Mouse (Mus musculus) liver, embryonic 14.5 days (tissue): ENCODE results near the gene Fblim1. TPM values are rescaled to one million over a fixed set of nuclear protein-coding genes. Genes with fewer than 3 reads are reported as not detected.

Experiments
- ATAC-seq: fragments of 200-750 bp; cut with Nextera tagmentation; 2 replicates; pipeline ENCODE4 v1.8.0; 2017; ENCODE audit warnings: moderate number of reproducible peaks, mild to moderate bottlenecking, moderate library complexity; ENCODE audit not compliant: insufficient read depth
- DNase-seq, 3 experiments: peaks; one replicate each; pipeline ENCODE4 v3.0.0-alpha.2; 2012 to 2013; ENCODE audit warnings: low read depth in 3 of 3, low spot score in 3 of 3
- H3K27ac ChIP-seq: fragments of 300-500 bp; sonication (generic); 2 replicates; pipeline ENCODE4 v1.5.1; 2014; ENCODE audit warnings: moderate library complexity, mild to moderate bottlenecking, control low read depth, inconsistent platforms
- H3K27me3 ChIP-seq: fragments of 300-500 bp; sonication (generic); 2 replicates; pipeline ENCODE4 v1.6.1; 2014; ENCODE audit warnings: mild to moderate bottlenecking, low read length, moderate library complexity; ENCODE audit not compliant: control insufficient read depth, insufficient read depth
- H3K36me3 ChIP-seq: fragments of 300-500 bp; sonication (generic); replicated peaks from 2 replicates; pipeline ENCODE4 v1.6.1; 2014; ENCODE audit warnings: low read depth; ENCODE audit not compliant: control insufficient read depth, insufficient read depth
- H3K4me1 ChIP-seq, 2 experiments: fragments of 200-500 bp in 1 of 2; fragments of 300-500 bp in 1 of 2; sonication (generic) in 1 of 2; replicated peaks; 2 replicates each; pipeline ENCODE4 v1.6.1; 2012 to 2014; ENCODE audit warnings: antibody characterized with exemption in 1 of 2, inconsistent platforms in 1 of 2, low read length in 1 of 2; ENCODE audit not compliant: control insufficient read depth in 2 of 2, insufficient read depth in 2 of 2
- H3K4me2 ChIP-seq: fragments of 300-500 bp; sonication (generic); 2 replicates; pipeline ENCODE4 v1.6.1; 2014; ENCODE audit warnings: low read depth, mild to moderate bottlenecking, control low read depth, moderate library complexity
- H3K4me3 ChIP-seq, 2 experiments: fragments of 200-500 bp in 1 of 2; fragments of 300-500 bp in 1 of 2; sonication (generic) in 1 of 2; 2 replicates each; pipeline ENCODE4 v1.5.1; 2012 to 2014; ENCODE audit warnings: low read depth in 2 of 2, low read length in 2 of 2, mild to moderate bottlenecking in 2 of 2, control low read depth in 1 of 2, inconsistent platforms in 1 of 2, moderate library complexity in 1 of 2; ENCODE audit not compliant: insufficient read depth in 1 of 2
- H3K9ac ChIP-seq: fragments of 300-500 bp; sonication (generic); replicated peaks from 2 replicates; pipeline ENCODE4 v1.6.1; 2014; ENCODE audit warnings: mild to moderate bottlenecking, control low read depth, moderate library complexity
- H3K9me3 ChIP-seq: fragments of 300-500 bp; sonication (generic); 2 replicates; pipeline ENCODE4 v1.6.1; 2016; ENCODE audit warnings: low read length, mixed read lengths; ENCODE audit not compliant: control insufficient read depth
- CTCF ChIP-seq: IDR thresholded peaks from 2 replicates; pipeline ENCODE4 v1.5.1; 2016; ENCODE audit warnings: antibody characterized with exemption, low read depth, control low read depth
- EP300 ChIP-seq: IDR thresholded peaks from 2 replicates; pipeline ENCODE4 v1.6.1; 2016; ENCODE audit warnings: antibody characterized with exemption, low read depth
- WGBS: fragments of 180-500 bp; shearing (Covaris S2); extraction: QIAGEN DNeasy Blood & Tissue Kit; methylation state at CpG from one replicate; pipeline ENCODE4 v1.1.7; 2014; ENCODE audit not compliant: insufficient replicate concordance; 5-methylcytosine and 5-hydroxymethylcytosine counted together
- polyA plus RNA-seq, 2 experiments: library from polyadenylated mRNA; depleted of rRNA in 1 of 2; stranded (reverse) in 1 of 2; unstranded in 1 of 2; fragments of >200 nt; fragmentation: Nextera tagmentation in 1 of 2; extraction: Ambion mirVana in 1 of 2; gene quantifications; 2 replicates each; pipeline versions ENCODE4 v1.2.1 to v1.2.3; 2012 to 2014

Fblim1 gene
- polyA plus RNA-seq, 2 experiments: 0.77 to 1.1 TPM

- TF ChIP-seq EP300 (no peak), CTCF (no peak)
- Histone ChIP-seq H3K36me3 (no peaks in the 10 kb centered on the region; the same call in none of the 2 replicates), H3K4me1 (no peaks in the 10 kb centered on the region)
Observed at GRCm38 (mm10) chr4:141635991-141636390, 30.1 kb upstream of the Fblim1 start.

GRCm38 (mm10) chr4:141632111-141632873 is 26.4 kb upstream of the Fblim1 start:
- Histone ChIP-seq H3K27me3 (no peaks in the 10 kb centered on the region), H3K9ac (no peak overlapping the region), H3K36me3 (no peaks in the 10 kb centered on the region; the same call in none of the 2 replicates), H3K9me3 (no peaks in the 10 kb centered on the region), H3K4me2 (no peak overlapping the region), H3K4me1 (no peaks in the 10 kb centered on the region), H3K4me3 (no peak overlapping the region), H3K27ac (no peak overlapping the region)
- no peak for ATAC-seq
- WGBS: 84% methylated on average over 21 of the region's 21 CpGs
- TF ChIP-seq CTCF: no peak
- no peak for DNase-seq

More at GRCm38 (mm10) chr4:141635991-141636390, 30.1 kb upstream of the Fblim1 start:
- Histone ChIP-seq H3K9me3 (no peaks in the 10 kb centered on the region), H3K27ac (no peak overlapping the region), H3K9ac (no peak overlapping the region), H3K4me3 (no peak overlapping the region), H3K27me3 (no peaks in the 10 kb centered on the region), H3K4me2 (no peak overlapping the region)
- DNase-seq (no peak), ATAC-seq (no peak)
- 78% methylated on average over 9 of the region's 9 CpGs for WGBS

- Histone ChIP-seq H3K9me3 (no peaks in the 10 kb centered on the region), H3K4me1 (no peaks in the 10 kb centered on the region), H3K36me3 (no peaks in the 10 kb centered on the region; the same call in 1 of the 2 replicates), H3K27me3 (no peaks in the 10 kb centered on the region), H3K4me2 (no peak overlapping the region), H3K4me3 (no peak overlapping the region), H3K9ac (no peak overlapping the region), H3K27ac (no peak overlapping the region)
- TF ChIP-seq CTCF (no peak), EP300 (no peak)
- 86% methylated on average over 20 of the region's 20 CpGs for WGBS
- ATAC-seq (no peak), DNase-seq (no peak)
Observed at GRCm38 (mm10) chr4:141631250-141631649, 25.4 kb upstream of the Fblim1 start.

GRCm38 (mm10) chr4:141630021-141630420 is 24.1 kb upstream of the Fblim1 start:
- no peaks in the 10 kb centered on the region for H3K27me3 ChIP-seq
- H3K4me3 ChIP-seq: no peak overlapping the region
- no peak for ATAC-seq
- H3K4me1 ChIP-seq: no peaks in the 10 kb centered on the region
- no peaks in the 10 kb centered on the region for H3K9me3 ChIP-seq
- TF ChIP-seq EP300: no peak
- TF ChIP-seq CTCF: no peak
- no peak overlapping the region for H3K27ac ChIP-seq
- no peak for DNase-seq
- H3K36me3 ChIP-seq: no peaks in the 10 kb centered on the region; the same call in 1 of the 2 replicates
- 88% methylated on average over 11 of the region's 11 CpGs for WGBS
- H3K9ac ChIP-seq: no peak overlapping the region
- H3K4me2 ChIP-seq: no peak overlapping the region

GRCm38 (mm10) chr4:141628661-141629060 is 22.8 kb upstream of the Fblim1 start:
- 75% methylated on average over 14 of the region's 14 CpGs for WGBS
- no peak for ATAC-seq

More at GRCm38 (mm10) chr4:141628661-141629060, 22.8 kb upstream of the Fblim1 start:
- DNase-seq: no peak
- no peak overlapping the region for H3K4me2 ChIP-seq
- no peak overlapping the region for H3K27ac ChIP-seq
- TF ChIP-seq CTCF (no peak), EP300 (no peak)
- no peaks in the 10 kb centered on the region; the same call in 1 of the 2 replicates for H3K36me3 ChIP-seq
- H3K4me1 ChIP-seq: no peaks in the 10 kb centered on the region
- no peak overlapping the region for H3K9ac ChIP-seq
- H3K27me3 ChIP-seq: no peaks in the 10 kb centered on the region
- H3K4me3 ChIP-seq: no peak overlapping the region
- H3K9me3 ChIP-seq: no peaks in the 10 kb centered on the region
